Mouse (Mus musculus) lung, postnatal 36 days (tissue): ENCODE results near the gene Apoc2.
A peak's percentile ranks its signal among the peaks of the same experiment; 100 is the strongest.
"Not testable (repeated sequence)": the region's sequence is repeated elsewhere in the genome, so short reads cannot be mapped to it uniquely, and the experiment has no call there.

Experiments used
- DNase-seq: peaks from one replicate; pipeline ENCODE4 v3.0.0; 2022; ENCODE audit warnings: mixed read lengths

Apoc2 gene

GRCm38 (mm10) chr7:19698907-19699826 is 21.4 kb upstream of the Apoc2 start, which contains the start of gene Apoe:
Gene Apoe (minus strand): TSS chr7:19699188.
- peak; percentile 63 for DNase-seq

- no peak for DNase-seq
Observed at GRCm38 (mm10) chr7:19697949-19698906, 20.5 kb upstream of the Apoc2 start.

DNA sequence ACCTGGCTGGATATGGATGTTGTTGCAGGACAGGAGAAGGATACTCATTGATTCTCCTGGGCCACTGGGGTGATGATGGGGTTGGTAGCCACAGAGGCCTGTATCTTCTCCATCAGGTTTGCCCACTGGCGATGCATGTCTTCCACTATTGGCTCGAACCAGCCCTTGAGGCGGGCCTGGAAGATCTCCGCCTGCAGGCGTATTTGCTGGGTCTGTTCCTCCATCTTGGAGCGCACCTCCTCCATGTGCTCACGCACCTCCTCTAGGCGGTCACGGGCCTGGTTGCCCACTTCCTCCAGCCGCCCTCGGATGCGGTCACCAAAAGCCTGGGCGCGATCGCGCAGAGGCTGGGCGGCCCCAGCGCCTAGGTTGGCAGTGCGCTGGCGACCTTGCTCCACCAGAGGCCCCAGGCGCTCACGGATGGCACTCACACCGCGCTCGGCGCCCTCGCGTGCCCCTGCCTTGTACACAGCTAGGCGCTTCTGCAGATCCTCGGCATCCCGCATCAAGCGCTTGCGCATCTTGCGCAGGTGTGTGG is 18.7 kb upstream of the Apoc2 start:
- no peak for DNase-seq

DNA sequence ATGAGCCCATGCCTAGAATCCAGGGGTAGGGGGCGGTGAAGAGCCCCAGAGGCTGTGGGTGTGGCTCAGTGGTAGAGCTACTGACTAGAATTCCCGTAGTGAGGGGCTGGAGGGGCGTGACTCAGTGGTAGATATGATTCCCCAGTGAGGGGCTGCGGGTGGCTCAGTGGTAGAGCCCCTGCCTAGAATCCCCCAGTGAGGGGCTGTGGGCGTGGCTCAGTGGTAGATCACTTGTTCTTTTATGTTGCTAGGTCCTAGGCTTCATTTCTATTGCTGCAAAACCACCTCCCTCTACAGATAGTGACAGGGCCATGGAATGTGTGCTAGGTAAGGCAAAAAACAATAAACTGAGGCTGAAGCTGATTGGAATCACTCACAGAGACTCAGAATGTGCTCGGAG is 18.1 kb upstream of the Apoc2 start:
- DNase-seq = no peak

- no peak for DNase-seq
Observed at GRCm38 (mm10) chr7:19695213-19695594, 17.5 kb upstream of the Apoc2 start.

GRCm38 (mm10) chr7:19694336-19695212 is 16.8 kb upstream of the Apoc2 start:
- DNase-seq = no peak

- peak; percentile 75 for DNase-seq
Observed at GRCm38 (mm10) chr7:19693421-19693820, 15.7 kb upstream of the Apoc2 start.

GRCm38 (mm10) chr7:19691873-19692865 is 14.4 kb upstream of the Apoc2 start, which contains the start of gene Apoc1:
Gene Apoc1 (minus strand): TSS chr7:19692660.
- DNase-seq = peak; percentile 85

DNA sequence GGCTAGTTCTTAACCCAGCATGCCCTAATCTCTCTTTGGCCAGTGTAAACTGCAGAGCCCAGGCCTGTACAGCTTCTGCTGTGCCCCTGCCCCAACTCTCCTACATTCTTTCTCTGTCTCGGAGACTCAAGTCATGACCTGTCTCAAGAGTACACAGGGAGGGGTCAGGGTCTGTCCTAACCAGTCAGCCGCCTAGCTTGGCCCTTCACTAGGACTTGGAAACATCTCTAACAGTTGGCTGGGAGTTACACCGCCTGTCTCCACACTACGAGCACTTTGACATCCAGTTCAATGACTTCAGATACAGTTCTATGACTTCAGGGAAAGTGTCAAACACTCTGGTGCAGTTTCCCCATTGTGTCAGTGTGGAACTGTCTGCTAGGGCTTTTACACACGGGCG is 13.7 kb upstream of the Apoc2 start:
- DNase-seq = peak; percentile 32

DNA sequence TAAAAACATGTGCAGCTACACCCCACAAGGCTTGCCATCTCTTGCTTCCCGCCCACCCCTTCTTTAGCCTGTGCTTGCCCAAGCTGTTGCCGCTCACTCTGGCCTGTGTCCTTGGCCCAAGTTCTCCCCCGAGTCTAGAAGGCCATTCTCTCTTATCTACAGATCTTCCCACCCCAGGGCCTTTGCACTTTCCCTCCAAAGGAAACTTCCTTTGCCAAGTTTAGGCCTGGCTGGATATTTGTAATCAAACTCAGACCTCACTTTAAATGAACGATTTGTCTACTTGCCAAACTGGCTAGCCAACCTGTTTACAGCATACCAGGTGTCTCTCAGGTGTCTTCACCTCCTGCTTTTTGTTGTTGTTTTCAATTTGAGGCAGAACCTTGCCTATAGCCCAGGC is 13.1 kb upstream of the Apoc2 start:
- DNase-seq = no peak

- no peak for DNase-seq
Observed at GRCm38 (mm10) chr7:19688611-19689010, 10.9 kb upstream of the Apoc2 start.

DNA sequence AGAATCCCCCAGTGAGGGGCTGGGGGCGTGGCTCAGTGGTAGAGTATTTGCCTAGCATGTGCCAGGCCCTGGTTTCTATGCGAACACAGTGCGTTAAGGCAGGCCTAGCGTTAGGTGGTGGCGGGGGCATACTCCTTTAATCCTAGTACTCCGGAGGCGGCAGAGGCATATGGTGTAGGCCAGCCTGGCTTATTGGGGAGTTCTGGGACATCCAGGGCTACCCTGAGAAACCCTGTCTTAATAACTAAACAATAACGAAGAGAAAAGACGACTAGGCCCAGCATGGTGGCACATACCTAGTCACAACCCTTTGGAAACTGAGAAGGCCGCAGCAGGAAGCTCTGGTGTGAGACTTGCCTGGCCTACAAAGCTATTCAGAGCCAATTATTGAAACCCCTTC is 10.4 kb upstream of the Apoc2 start:
- DNase-seq = no peak

- not testable (repeated sequence) for DNase-seq
Observed at GRCm38 (mm10) chr7:19686927-19687583, 9.3 kb upstream of the Apoc2 start.

DNA sequence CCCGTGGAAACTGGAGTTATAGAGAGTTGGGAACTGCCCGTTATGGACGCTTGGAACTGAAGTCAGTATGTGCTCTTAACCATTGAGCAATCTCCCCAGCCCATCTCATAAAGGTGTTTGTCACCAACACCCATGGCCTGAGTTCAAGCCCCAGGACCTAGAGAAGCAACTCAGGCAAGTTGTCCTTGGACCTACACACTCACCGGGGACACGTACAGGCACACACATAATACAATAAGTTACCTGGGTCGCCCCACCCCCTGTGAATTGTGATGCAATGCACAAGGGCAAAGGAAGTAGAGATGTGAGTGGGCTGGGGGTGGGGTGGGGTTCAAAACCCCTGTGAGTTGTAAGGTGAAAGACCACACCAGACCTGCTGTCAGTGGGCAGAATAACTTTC is 8.8 kb upstream of the Apoc2 start:
- DNase-seq = no peak

DNA sequence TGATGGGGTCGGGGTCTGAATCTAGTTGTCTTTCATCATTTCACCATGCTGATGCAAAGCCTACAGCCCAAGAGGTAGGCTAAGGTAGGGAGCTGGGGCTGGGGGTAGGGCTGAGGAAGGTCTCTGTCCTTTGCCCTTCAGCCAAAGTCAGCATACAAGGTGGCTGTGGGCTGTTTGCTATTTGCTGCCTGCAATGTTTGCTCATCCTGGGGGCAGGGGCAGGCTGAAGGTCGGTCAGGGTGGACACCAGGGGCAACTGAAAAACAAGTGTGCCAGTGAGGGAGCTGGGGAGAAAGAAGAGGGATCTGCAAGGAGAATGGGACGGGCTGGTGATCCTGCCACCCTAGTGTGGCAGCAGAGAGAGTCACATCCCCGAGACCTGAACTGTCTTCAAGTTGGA is 7.6 kb upstream of the Apoc2 start:
- no peak for DNase-seq

- no peak for DNase-seq
Observed at GRCm38 (mm10) chr7:19683771-19684201, 6.0 kb upstream of the Apoc2 start.

- DNase-seq = no peak
Observed at GRCm38 (mm10) chr7:19682979-19683378, 5.2 kb upstream of the Apoc2 start.

DNA sequence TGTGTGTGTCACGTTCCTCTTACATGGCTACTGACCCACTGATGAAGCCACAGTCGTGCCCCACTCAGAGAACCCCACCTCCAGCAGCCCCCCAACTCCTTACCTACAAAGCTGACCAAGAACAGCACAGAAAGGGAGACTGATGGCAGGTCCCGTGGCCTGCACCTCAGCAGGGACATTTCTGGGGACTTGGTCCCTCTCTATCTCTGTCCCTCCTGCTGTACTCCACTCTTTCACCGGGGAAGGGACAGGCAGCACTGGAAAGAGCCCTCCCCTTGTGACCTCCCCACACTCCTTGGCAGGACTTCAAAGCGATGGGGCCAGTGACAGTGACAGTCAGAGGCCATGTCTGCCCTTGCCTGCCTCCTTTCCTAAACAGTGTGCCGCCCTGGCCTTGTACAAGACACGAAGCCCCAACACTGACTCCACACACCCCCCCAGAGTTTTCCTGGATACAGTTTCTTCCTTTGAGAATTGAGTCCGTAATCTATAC is 3.5 kb upstream of the Apoc2 start, which contains the start of the genes Gm44805 and Apoc4:
Gene Gm44805 (minus strand): TSS at position 222 of the 493 bp plus-strand sequence.
Gene Apoc4 (minus strand): TSS at position 278 of the 493 bp plus-strand sequence.
- DNase-seq = no peak

DNA sequence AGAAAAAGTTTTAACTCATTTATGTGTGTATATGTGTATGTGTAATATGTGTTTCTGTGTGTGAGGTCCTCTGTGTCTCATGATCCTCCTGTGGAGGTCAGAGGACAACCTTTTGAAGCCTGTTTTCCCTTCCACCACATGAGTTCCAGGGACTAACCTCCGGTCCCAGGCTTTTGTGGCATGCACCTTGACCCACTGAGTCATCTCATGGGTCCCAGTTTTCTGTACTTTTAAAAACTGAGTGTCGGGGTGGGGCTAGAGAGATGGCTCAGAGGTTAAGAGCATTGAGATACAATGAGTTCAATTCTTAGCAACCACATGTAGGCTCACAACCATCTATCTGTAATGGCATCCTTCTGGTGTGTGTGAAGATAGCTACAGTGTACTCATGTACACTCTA is 3.0 kb upstream of the Apoc2 start:
- no peak for DNase-seq

GRCm38 (mm10) chr7:19678901-19679300 is 1.2 kb upstream of the Apoc2 start:
- DNase-seq = no peak
